Comparison of ENCODE assay signal across 17 mouse cellular contexts in the genomic region with DNA sequence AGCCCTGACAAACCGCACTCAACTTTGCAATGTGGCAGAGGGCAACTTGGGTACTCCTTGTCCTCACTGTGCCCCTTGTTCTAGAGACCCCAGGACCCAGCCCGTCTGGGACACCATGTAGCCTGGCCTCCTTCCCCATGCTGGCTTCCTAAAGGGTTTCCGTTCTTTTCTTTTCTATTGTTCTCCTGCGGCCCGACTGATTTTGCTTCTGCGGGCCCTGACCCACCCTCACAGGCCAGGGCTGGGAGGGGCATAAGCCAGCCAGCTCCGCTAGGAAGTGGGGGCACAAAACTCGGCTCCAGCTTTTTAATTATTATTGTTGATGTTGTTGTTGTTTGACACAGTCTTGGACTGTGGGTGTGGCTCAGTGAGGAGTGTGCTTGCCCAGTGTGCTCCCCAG. TPM values are rescaled to one million over a fixed set of nuclear protein-coding genes. Genes with fewer than 3 reads are reported as not detected.
DNase-seq lines count a peak whose midpoint lies in the region; ATAC-seq lines count a peak whose summit lies in the region.
"Had no signal": no experiment of that assay in that cellular context is flagged by ENCODE, and none has a peak within 500 bp of the region (broad histone marks: within the 10 kb centered on the region; RNA-seq: fewer than 3 reads in every experiment).

No protein-coding gene starts in this region.

- no peaks in the 10 kb centered on the region for H3K36me3 ChIP-seq in liver, embryonic 16.5 days (ENCODE audit: control insufficient read depth, insufficient read depth)
- H3K36me3 ChIP-seq in liver, embryonic 11.5 days (ENCODE audit: control insufficient read depth, insufficient read depth, low read length): no peaks in the 10 kb centered on the region
- no peaks in the 10 kb centered on the region for H3K36me3 ChIP-seq in heart, embryonic 16.5 days (ENCODE audit: control insufficient read depth, insufficient read depth)
- no peaks in the 10 kb centered on the region for H3K36me3 ChIP-seq in hindbrain, embryonic 11.5 days (ENCODE audit: control insufficient read depth, insufficient read depth, low read length)
- no peaks in the 10 kb centered on the region for H3K36me3 ChIP-seq in midbrain, embryonic 14.5 days (ENCODE audit: control insufficient read depth, insufficient read depth, low read length)

- no peak overlapping the region for H3K4me3 ChIP-seq in liver, embryonic 16.5 days (ENCODE audit: low read depth, low read length)
- no peak overlapping the region for H3K4me3 ChIP-seq in liver, embryonic 11.5 days (ENCODE audit: low read depth, low read length)
- no peak overlapping the region for H3K4me3 ChIP-seq in heart, embryonic 16.5 days (ENCODE audit: low read length)
- no peak overlapping the region for H3K4me3 ChIP-seq in hindbrain, embryonic 11.5 days (ENCODE audit: low read depth, low read length)
- no peak overlapping the region for H3K4me3 ChIP-seq in midbrain, embryonic 14.5 days (replicated peaks; ENCODE audit: low read depth, low read length)
- H3K4me3 ChIP-seq: myocyte had no signal

- no peaks in the 10 kb centered on the region for H3K27me3 ChIP-seq in liver, embryonic 16.5 days (ENCODE audit: control insufficient read depth, insufficient read depth, low read depth, low read length)
- H3K27me3 ChIP-seq in liver, embryonic 11.5 days (replicated peaks; ENCODE audit: control insufficient read depth, insufficient read depth, low read length): no peaks in the 10 kb centered on the region
- no peaks in the 10 kb centered on the region for H3K27me3 ChIP-seq in heart, embryonic 16.5 days (ENCODE audit: control insufficient read depth, insufficient read depth, low read length)
- H3K27me3 ChIP-seq in hindbrain, embryonic 11.5 days (ENCODE audit: control insufficient read depth, insufficient read depth, low read length): no peaks in the 10 kb centered on the region
- H3K27me3 ChIP-seq in midbrain, embryonic 14.5 days (ENCODE audit: control insufficient read depth, insufficient read depth, low read length): no peaks in the 10 kb centered on the region

- ATAC-seq in liver, embryonic 16.5 days (ENCODE audit: low read depth): 0 out of 2 replicates have a peak, but pooled peaks have one; percentile 11
- no peak for ATAC-seq in liver, embryonic 11.5 days (replicated peaks; ENCODE audit: low FRiP score)
- ATAC-seq in heart, embryonic 16.5 days (replicated peaks; ENCODE audit: extremely low read depth, insufficient read depth, low FRiP score): peak; percentile 28; the same call in 1 of the 2 replicates
- no peak for ATAC-seq in hindbrain, embryonic 11.5 days (ENCODE audit: low FRiP score)
- no peak for ATAC-seq in midbrain, embryonic 14.5 days (ENCODE audit: low FRiP score, low TSS enrichment)
- ATAC-seq: intestine, postnatal 0 days had no signal

- no peak overlapping the region for H3K4me2 ChIP-seq in liver, embryonic 16.5 days (ENCODE audit: low read depth, low read length)
- no peak overlapping the region for H3K4me2 ChIP-seq in liver, embryonic 11.5 days
- H3K4me2 ChIP-seq in heart, embryonic 16.5 days (ENCODE audit: low read depth, low read length): no peak overlapping the region
- H3K4me2 ChIP-seq in hindbrain, embryonic 11.5 days (replicated peaks; ENCODE audit: low read depth, low read length): no peak overlapping the region
- no peak overlapping the region for H3K4me2 ChIP-seq in midbrain, embryonic 14.5 days (ENCODE audit: low read length)

- DNase-seq in liver, embryonic 11.5 days (ENCODE audit: low spot score): no peak
- peak; percentile 36 to 40 for DNase-seq in kidney, postnatal 36 days
- no peak for DNase-seq in hindbrain, embryonic 11.5 days (ENCODE audit: low spot score)
- DNase-seq in right cerebral cortex, postnatal 14 days: no peak
- DNase-seq in midbrain, embryonic 14.5 days: no peak
- DNase-seq in left cerebral cortex, postnatal 4 days: no peak
- DNase-seq: cerebellum, postnatal 10 days; gastrocnemius, postnatal 10 days; retina, postnatal 1 day had no signal

- H3K9ac ChIP-seq in liver, embryonic 16.5 days (ENCODE audit: low read depth, low read length): no peak overlapping the region
- no peak overlapping the region for H3K9ac ChIP-seq in liver, embryonic 11.5 days (ENCODE audit: low read depth, low read length)
- no peak overlapping the region; the same call in 1 of the 2 replicates for H3K9ac ChIP-seq in heart, embryonic 16.5 days (ENCODE audit: low read length)
- H3K9ac ChIP-seq in hindbrain, embryonic 11.5 days (ENCODE audit: low read depth, low read length): no peak overlapping the region
- no peak overlapping the region for H3K9ac ChIP-seq in midbrain, embryonic 14.5 days (replicated peaks; ENCODE audit: low read length)

- no peaks in the 10 kb centered on the region for H3K9me3 ChIP-seq in liver, embryonic 16.5 days (replicated peaks; ENCODE audit: control insufficient read depth, low read length)
- H3K9me3 ChIP-seq in liver, embryonic 11.5 days (ENCODE audit: control insufficient read depth, low read length): no peaks in the 10 kb centered on the region
- H3K9me3 ChIP-seq in heart, embryonic 16.5 days (replicated peaks; ENCODE audit: control insufficient read depth, low read length): 0 out of 2 replicates have a peak, but pooled peaks cover 2% of the 10 kb centered on the region
- H3K9me3 ChIP-seq in hindbrain, embryonic 11.5 days (ENCODE audit: control insufficient read depth, low read length): no peaks in the 10 kb centered on the region
- no peaks in the 10 kb centered on the region for H3K9me3 ChIP-seq in midbrain, embryonic 14.5 days (ENCODE audit: control insufficient read depth, low read length)

- H3K27ac ChIP-seq in liver, embryonic 16.5 days (ENCODE audit: low read length): no peak overlapping the region
- no peak overlapping the region for H3K27ac ChIP-seq in liver, embryonic 11.5 days (ENCODE audit: low read depth, low read length)
- peak overlapping the region; percentile 72 for H3K27ac ChIP-seq in heart, embryonic 16.5 days (ENCODE audit: low read length)
- no peak overlapping the region for H3K27ac ChIP-seq in hindbrain, embryonic 11.5 days (ENCODE audit: low read depth, low read length)
- no peak overlapping the region for H3K27ac ChIP-seq in midbrain, embryonic 14.5 days (replicated peaks; ENCODE audit: low read depth, low read length)

- H3K4me1 ChIP-seq in liver, embryonic 16.5 days (ENCODE audit: control insufficient read depth, low read depth, low read length): no peaks in the 10 kb centered on the region
- no peaks in the 10 kb centered on the region for H3K4me1 ChIP-seq in liver, embryonic 11.5 days (replicated peaks; ENCODE audit: control insufficient read depth, insufficient read depth, low read length)
- H3K4me1 ChIP-seq in heart, embryonic 16.5 days (ENCODE audit: control insufficient read depth, insufficient read depth, low read length): 0 out of 2 replicates have a peak, but pooled peaks cover 3% of the 10 kb centered on the region
- no peaks in the 10 kb centered on the region for H3K4me1 ChIP-seq in hindbrain, embryonic 11.5 days (replicated peaks; ENCODE audit: control insufficient read depth, insufficient read depth, low read length)
- H3K4me1 ChIP-seq in midbrain, embryonic 14.5 days (ENCODE audit: control insufficient read depth, insufficient read depth, low read length): no peaks in the 10 kb centered on the region

- intact Hi-C loops in left cerebral cortex, postnatal 4 days (cut with DNase I): no loop called here

- WGBS in liver, embryonic 16.5 days (ENCODE audit: insufficient replicate concordance): 46% methylated on average over 8 of the region's 8 CpGs
- 58% methylated on average over 8 of the region's 8 CpGs for WGBS in liver, embryonic 11.5 days
- 72% methylated on average over 8 of the region's 8 CpGs for WGBS in heart, embryonic 16.5 days
- 62% methylated on average over 8 of the region's 8 CpGs for WGBS in hindbrain, embryonic 11.5 days
- 67% methylated on average over 8 of the region's 8 CpGs for WGBS in midbrain, embryonic 14.5 days

RNA-seq across cellular contexts. Expression of a gene that starts 15.0 kb away (rescaled TPM):
- polyA plus RNA-seq in liver, embryonic 16.5 days (2015; fragmentation: Nextera tagmentation; extraction: Ambion mirVana): 0.09 and 0.12 TPM in 2 replicates
- not detected in 2 replicates for polyA plus RNA-seq in liver, embryonic 11.5 days (2014; fragmentation: Nextera tagmentation; extraction: Ambion mirVana)
- not detected in 2 replicates for polyA plus RNA-seq in heart, embryonic 16.5 days (2015; fragmentation: Nextera tagmentation; extraction: Ambion mirVana)
- polyA plus RNA-seq in hindbrain, embryonic 11.5 days (2014; fragmentation: Nextera tagmentation; extraction: Ambion mirVana): not detected in 2 replicates
- not detected in 2 replicates for polyA plus RNA-seq in midbrain, embryonic 14.5 days (2014; fragmentation: Nextera tagmentation; extraction: Ambion mirVana)
- not detected for total RNA-seq in left cerebral cortex, postnatal 4 days (2021)
- total RNA-seq: adrenal gland, postnatal 4 days; gastrocnemius, postnatal 10 days; left cerebral cortex, postnatal 10 days; megakaryocyte progenitor cell, adult 5-6 weeks had no signal
- polyA plus RNA-seq: intestine, postnatal 0 days; myocyte; stomach, embryonic 14.5 days had no signal

RNA-seq across cellular contexts. Expression of a gene that starts 23.8 kb away (rescaled TPM):
- polyA plus RNA-seq in liver, embryonic 16.5 days (2015; fragmentation: Nextera tagmentation; extraction: Ambion mirVana): 258 and 277 TPM in 2 replicates
- 115 and 120 TPM in 2 replicates for polyA plus RNA-seq in liver, embryonic 11.5 days (2014; fragmentation: Nextera tagmentation; extraction: Ambion mirVana)
- 0.70 and 0.84 TPM in 2 replicates for polyA plus RNA-seq in heart, embryonic 16.5 days (2015; fragmentation: Nextera tagmentation; extraction: Ambion mirVana)
- polyA plus RNA-seq in hindbrain, embryonic 11.5 days (2014; fragmentation: Nextera tagmentation; extraction: Ambion mirVana): 3.1 and 4.1 TPM in 2 replicates
- not detected in 2 replicates for polyA plus RNA-seq in midbrain, embryonic 14.5 days (2014; fragmentation: Nextera tagmentation; extraction: Ambion mirVana)
- total RNA-seq in left cerebral cortex, postnatal 4 days (2021): not detected
- total RNA-seq: left cerebral cortex, postnatal 10 days had no signal
- polyA plus RNA-seq: intestine, postnatal 0 days; myocyte had no signal

RNA-seq across cellular contexts. Expression of a gene that starts 40.6 kb away (rescaled TPM):
- polyA plus RNA-seq in liver, embryonic 16.5 days (2015; fragmentation: Nextera tagmentation; extraction: Ambion mirVana): 20.8 and 25.3 TPM in 2 replicates
- polyA plus RNA-seq in liver, embryonic 11.5 days (2014; fragmentation: Nextera tagmentation; extraction: Ambion mirVana): 9.1 and 11.4 TPM in 2 replicates
- polyA plus RNA-seq in heart, embryonic 16.5 days (2015; fragmentation: Nextera tagmentation; extraction: Ambion mirVana): 9.1 and 10.5 TPM in 2 replicates
- polyA plus RNA-seq in hindbrain, embryonic 11.5 days (2014; fragmentation: Nextera tagmentation; extraction: Ambion mirVana): 8.3 and 8.6 TPM in 2 replicates
- polyA plus RNA-seq in midbrain, embryonic 14.5 days (2014; fragmentation: Nextera tagmentation; extraction: Ambion mirVana): 6.0 and 6.3 TPM in 2 replicates
- 1 to 10 TPM; 6.4 to 7.2 TPM for total RNA-seq in left cerebral cortex, postnatal 4 days (2021)

RNA-seq across cellular contexts. Expression of a gene that starts 55.2 kb away (rescaled TPM):
- polyA plus RNA-seq in liver, embryonic 16.5 days (2015; fragmentation: Nextera tagmentation; extraction: Ambion mirVana): 0.28 and 0.71 TPM in 2 replicates
- polyA plus RNA-seq in liver, embryonic 11.5 days (2014; fragmentation: Nextera tagmentation; extraction: Ambion mirVana): 3.1 and 3.7 TPM in 2 replicates
- polyA plus RNA-seq in heart, embryonic 16.5 days (2015; fragmentation: Nextera tagmentation; extraction: Ambion mirVana): 3.1 TPM in 2 replicates
- polyA plus RNA-seq in hindbrain, embryonic 11.5 days (2014; fragmentation: Nextera tagmentation; extraction: Ambion mirVana): 7.8 and 10.2 TPM in 2 replicates
- not detected in 2 replicates for polyA plus RNA-seq in midbrain, embryonic 14.5 days (2014; fragmentation: Nextera tagmentation; extraction: Ambion mirVana)
- total RNA-seq in left cerebral cortex, postnatal 4 days (2021): under 1 TPM in 1 of 2 experiments, not detected in 1; 0.18 TPM
- total RNA-seq: gastrocnemius, postnatal 10 days; left cerebral cortex, postnatal 10 days; megakaryocyte progenitor cell, adult 5-6 weeks had no signal
- polyA plus RNA-seq: myocyte had no signal

Comparison
In these comparisons a context has a peak if more than half of its experiments do, and no peak if none do; other contexts are left out.
1. ATAC-seq: peak in liver, embryonic 16.5 days (single experiment) and heart, embryonic 16.5 days (single experiment); none in liver, embryonic 11.5 days (single experiment), hindbrain, embryonic 11.5 days (single experiment) and midbrain, embryonic 14.5 days (single experiment).
2. DNase-seq: peak in kidney, postnatal 36 days (2 of 2); none in liver, embryonic 11.5 days (single experiment), hindbrain, embryonic 11.5 days (single experiment), right cerebral cortex, postnatal 14 days (single experiment), midbrain, embryonic 14.5 days (single experiment) and left cerebral cortex, postnatal 4 days (single experiment).
3. RNA of a gene that starts 23.8 kb away (polyA plus RNA-seq): 258 to 277 TPM in liver, embryonic 16.5 days and 115 to 120 TPM in liver, embryonic 11.5 days; 3.1 to 4.1 TPM in hindbrain, embryonic 11.5 days, 0.70 to 0.84 TPM in heart, embryonic 16.5 days and not detected in midbrain, embryonic 14.5 days; every median in the first group is over 10 times any median in the second.